Mouse (Mus musculus): Measurements from ENCODE around the gene Thap11. TPM values are rescaled to one million over a fixed set of nuclear protein-coding genes. Genes with fewer than 3 reads are reported as not detected.

Gene Thap11
- polyA plus RNA-seq, 1 experiment from 2014 or later = 36.8 TPM

- Histone ChIP-seq H3K4me1 (replicated peaks; ENCODE audit: control insufficient read depth, insufficient read depth) (peaks cover 4% of the 10 kb centered on the region; the same call in 1 of the 2 replicates), H3K4me2 (replicated peaks; ENCODE audit: low read depth) (no peak overlapping the region; the same call in 1 of the 2 replicates), H3K27ac (replicated peaks) (no peak overlapping the region), H3K4me3 (ENCODE audit: low read depth, low read length) (peak overlapping the region; percentile 55; the same call in 1 of the 2 replicates), H3K36me3 (ENCODE audit: control insufficient read depth, insufficient read depth, low read length) (no peaks in the 10 kb centered on the region; the same call in 1 of the 2 replicates), H3K9ac (ENCODE audit: low read length) (no peak overlapping the region; the same call in 1 of the 2 replicates), H3K27me3 (ENCODE audit: control insufficient read depth, insufficient read depth, low read length) (no peaks in the 10 kb centered on the region), H3K9me3 (ENCODE audit: control insufficient read depth, low read length) (no peaks in the 10 kb centered on the region)
- no peak for ATAC-seq (ENCODE audit: low FRiP score, low TSS enrichment)
- no peak for TF ChIP-seq CTCF (IDR thresholded peaks at IDR 0.05; ENCODE audit: low read depth)
- no peak for TF ChIP-seq EP300 (optimal IDR thresholded peaks at IDR 0.05)
- WGBS = 80% methylated on average over 12 of the region's 12 CpGs
- DNase-seq (ENCODE audit: low spot score) = no peak
These were observed 2.7 kb upstream of the Thap11 start for GRCm38 (mm10) chr8:105852146-105852729.

GRCm38 (mm10) chr8:105853178-105853577, 1.8 kb upstream of the Thap11 start, which contains the start of gene Cenpt:
Cenpt (minus strand) TSS chr8:105853278.
- H3K4me2 ChIP-seq (replicated peaks; ENCODE audit: low read depth) = no peak within 1 kb of the TSS

GRCm38 (mm10) chr8:105854303-105854702, 629 bp upstream of the Thap11 start:
- H3K27ac ChIP-seq (replicated peaks) = peak overlapping the region; percentile 56; the same call in 1 of the 2 replicates
- peaks cover 4% of the 10 kb centered on the region; the same call in 1 of the 2 replicates for H3K4me1 ChIP-seq (replicated peaks; ENCODE audit: control insufficient read depth, insufficient read depth)
- no peak for ATAC-seq (ENCODE audit: low FRiP score, low TSS enrichment)
- DNase-seq (ENCODE audit: low spot score) = no peak
- H3K36me3 ChIP-seq (ENCODE audit: control insufficient read depth, insufficient read depth, low read length) = no peaks in the 10 kb centered on the region
- H3K9me3 ChIP-seq (ENCODE audit: control insufficient read depth, low read length) = no peaks in the 10 kb centered on the region
- peak overlapping the region; percentile 97 for H3K4me2 ChIP-seq (replicated peaks; ENCODE audit: low read depth)
- no peaks in the 10 kb centered on the region for H3K27me3 ChIP-seq (ENCODE audit: control insufficient read depth, insufficient read depth, low read length)
- H3K4me3 ChIP-seq (ENCODE audit: low read depth, low read length) = peak overlapping the region; percentile 73; the same call in 1 of the 2 replicates
- no peak for TF ChIP-seq EP300 (optimal IDR thresholded peaks at IDR 0.05)
- TF ChIP-seq CTCF (IDR thresholded peaks at IDR 0.05; ENCODE audit: low read depth) = no peak
- WGBS = 24% methylated on average over 8 of the region's 8 CpGs
- no peak overlapping the region for H3K9ac ChIP-seq (ENCODE audit: low read length)

More at GRCm38 (mm10) chr8:105853178-105853577, 1.8 kb upstream of the Thap11 start, which contains the start of gene Cenpt:
- TF ChIP-seq EP300 (optimal IDR thresholded peaks at IDR 0.05) = no peak
- no peak for TF ChIP-seq CTCF (IDR thresholded peaks at IDR 0.05; ENCODE audit: low read depth)
- Histone ChIP-seq H3K9ac (ENCODE audit: low read length) (no peak within 1 kb of the TSS), H3K27me3 (ENCODE audit: control insufficient read depth, insufficient read depth, low read length) (no peaks in the 10 kb centered on the region), H3K9me3 (ENCODE audit: control insufficient read depth, low read length) (no peaks in the 10 kb centered on the region), H3K4me3 (ENCODE audit: low read depth, low read length) (no peak within 1 kb of the TSS), H3K4me1 (replicated peaks; ENCODE audit: control insufficient read depth, insufficient read depth) (peaks cover 4% of the 10 kb centered on the region; the same call in 1 of the 2 replicates), H3K36me3 (ENCODE audit: control insufficient read depth, insufficient read depth, low read length) (no peaks in the 10 kb centered on the region; the same call in 1 of the 2 replicates), H3K27ac (replicated peaks) (no peak within 1 kb of the TSS)
- 88% methylated on average over 3 of the region's 3 CpGs for WGBS
- DNase-seq (ENCODE audit: low spot score) (no peak), ATAC-seq (ENCODE audit: low FRiP score, low TSS enrichment) (no peak)

GRCm38 (mm10) chr8:105855248-105856167, 576 bp downstream of the Thap11 start:
- Histone ChIP-seq H3K9me3 (ENCODE audit: control insufficient read depth, low read length) (no peaks in the 10 kb centered on the region), H3K9ac (ENCODE audit: low read length) (peak overlapping the region; percentile 79), H3K27ac (replicated peaks) (peak overlapping the region; percentile 91), H3K27me3 (ENCODE audit: control insufficient read depth, insufficient read depth, low read length) (no peaks in the 10 kb centered on the region), H3K36me3 (ENCODE audit: control insufficient read depth, insufficient read depth, low read length) (no peaks in the 10 kb centered on the region), H3K4me3 (ENCODE audit: low read depth, low read length) (peak overlapping the region; percentile 73), H3K4me1 (replicated peaks; ENCODE audit: control insufficient read depth, insufficient read depth) (peaks cover 2% of the 10 kb centered on the region; the same call in 1 of the 2 replicates), H3K4me2 (replicated peaks; ENCODE audit: low read depth) (peak overlapping the region; percentile 97)
- ATAC-seq (ENCODE audit: low FRiP score, low TSS enrichment) (peak; percentile 63), DNase-seq (ENCODE audit: low spot score) (no peak)
- TF ChIP-seq EP300 (optimal IDR thresholded peaks at IDR 0.05) (no peak), CTCF (IDR thresholded peaks at IDR 0.05; ENCODE audit: low read depth) (peak; percentile 29; the same call in 1 of the 2 replicates)
- WGBS = under 1% methylated on average over 64 of the region's 71 CpGs

GRCm38 (mm10) chr8:105856168-105856835, 1.4 kb downstream of the Thap11 start:
- DNase-seq (ENCODE audit: low spot score) (no peak), ATAC-seq (ENCODE audit: low FRiP score, low TSS enrichment) (no peak)
- Histone ChIP-seq H3K4me1 (replicated peaks; ENCODE audit: control insufficient read depth, insufficient read depth) (peaks cover 2% of the 10 kb centered on the region; the same call in 1 of the 2 replicates), H3K27me3 (ENCODE audit: control insufficient read depth, insufficient read depth, low read length) (no peaks in the 10 kb centered on the region), H3K27ac (replicated peaks) (peak overlapping the region; percentile 91), H3K4me3 (ENCODE audit: low read depth, low read length) (peak overlapping the region; percentile 73), H3K9ac (ENCODE audit: low read length) (peak overlapping the region; percentile 79), H3K9me3 (ENCODE audit: control insufficient read depth, low read length) (no peaks in the 10 kb centered on the region), H3K4me2 (replicated peaks; ENCODE audit: low read depth) (peak overlapping the region; percentile 97), H3K36me3 (ENCODE audit: control insufficient read depth, insufficient read depth, low read length) (no peaks in the 10 kb centered on the region)
- TF ChIP-seq EP300 (optimal IDR thresholded peaks at IDR 0.05) = no peak
- WGBS = 12% methylated on average over 15 of the region's 15 CpGs
